Mouse (Mus musculus): ENCODE results near the gene Mkln1. TPM values are rescaled to one million over a fixed set of nuclear protein-coding genes. Genes with fewer than 3 reads are reported as not detected.

The Mkln1 gene
- total and polyA plus RNA-seq, 2 experiments from 2014 or later, result 44.4 to 84.0 TPM

DNA sequence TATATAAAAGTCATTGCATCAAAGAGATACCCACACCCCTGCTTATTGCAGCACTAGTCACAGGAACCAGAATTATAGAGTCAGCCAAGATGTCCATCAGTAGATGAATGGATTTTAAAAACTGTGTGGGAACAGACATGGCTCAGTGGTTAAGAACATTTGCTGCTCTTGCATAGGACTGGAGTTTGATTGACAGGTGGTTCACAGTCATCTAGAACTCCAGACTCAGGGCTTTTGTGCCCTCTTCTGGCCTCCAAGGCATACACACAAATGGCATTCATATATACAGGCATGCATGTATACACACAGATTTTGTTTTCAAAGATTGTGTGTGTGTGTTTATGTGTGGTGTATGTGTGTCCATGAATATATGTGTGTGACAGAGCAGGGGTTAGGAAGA lies 14.0 kb downstream of the Mkln1 start:
- DNase-seq (ENCODE audit: low spot score), result peak; percentile 67

DNA sequence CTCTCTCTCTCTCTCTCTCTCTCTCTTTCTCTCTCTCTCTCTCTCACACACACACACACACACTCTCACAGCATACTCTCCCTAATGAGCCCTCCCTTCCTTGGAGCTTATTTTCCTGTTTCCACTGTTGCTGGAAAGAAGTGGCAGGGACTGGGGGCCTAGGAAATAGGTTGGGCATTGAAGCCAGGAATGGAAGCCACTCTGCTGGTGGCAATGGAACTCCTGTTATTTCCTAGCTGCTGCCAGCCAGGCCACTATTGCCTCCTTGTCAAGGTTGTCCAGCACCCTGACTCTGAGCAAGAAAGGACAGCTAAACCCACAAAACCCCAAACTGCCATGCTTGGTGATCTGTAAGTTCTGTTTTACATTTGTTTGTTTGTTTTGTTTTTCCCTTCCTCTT lies 15.0 kb downstream of the Mkln1 start:
- no peaks in the 10 kb centered on the region for H3K9me3 ChIP-seq (ENCODE audit: low read length)
- no peak overlapping the region for H3K4me3 ChIP-seq (ENCODE audit: low read depth, low read length)
- H3K36me3 ChIP-seq (ENCODE audit: insufficient read depth, low read length), result no peaks in the 10 kb centered on the region
- H3K4me1 ChIP-seq (ENCODE audit: insufficient read depth, low read length), result no peaks in the 10 kb centered on the region; the same call in 1 of the 2 replicates
- DNase-seq (ENCODE audit: low spot score) (no peak), ATAC-seq (ENCODE audit: low FRiP score) (no peak)
- no peak for TF ChIP-seq CTCF (IDR thresholded peaks at IDR 0.05)
- H3K9ac ChIP-seq (replicated peaks; ENCODE audit: low read length, poor library complexity, severe bottlenecking), result no peak overlapping the region
- H3K4me2 ChIP-seq (ENCODE audit: low read depth, low read length, poor library complexity, severe bottlenecking), result no peak overlapping the region
- H3K27ac ChIP-seq (ENCODE audit: low read depth, low read length), result no peak overlapping the region
- no peaks in the 10 kb centered on the region for H3K27me3 ChIP-seq (ENCODE audit: insufficient read depth, low read length)

More for the DNA sequence above, 14.0 kb downstream of the Mkln1 start:
- Histone ChIP-seq H3K4me1 (ENCODE audit: insufficient read depth, low read length) (no peaks in the 10 kb centered on the region; the same call in 1 of the 2 replicates), H3K4me3 (ENCODE audit: low read depth, low read length) (no peak overlapping the region), H3K27ac (ENCODE audit: low read depth, low read length) (no peak overlapping the region), H3K9ac (replicated peaks; ENCODE audit: low read length, poor library complexity, severe bottlenecking) (no peak overlapping the region), H3K9me3 (ENCODE audit: low read length) (no peaks in the 10 kb centered on the region), H3K36me3 (ENCODE audit: insufficient read depth, low read length) (no peaks in the 10 kb centered on the region), H3K4me2 (ENCODE audit: low read depth, low read length, poor library complexity, severe bottlenecking) (no peak overlapping the region), H3K27me3 (ENCODE audit: insufficient read depth, low read length) (no peaks in the 10 kb centered on the region)
- TF ChIP-seq CTCF (IDR thresholded peaks at IDR 0.05), result peak; percentile 63
- ATAC-seq (ENCODE audit: low FRiP score), result no peak

- Histone ChIP-seq H3K27ac (ENCODE audit: low read depth, low read length) (no peak overlapping the region), H3K9me3 (ENCODE audit: low read length) (no peaks in the 10 kb centered on the region), H3K36me3 (ENCODE audit: insufficient read depth, low read length) (no peaks in the 10 kb centered on the region), H3K27me3 (ENCODE audit: insufficient read depth, low read length) (no peaks in the 10 kb centered on the region), H3K4me1 (ENCODE audit: insufficient read depth, low read length) (no peaks in the 10 kb centered on the region; the same call in 1 of the 2 replicates), H3K4me2 (ENCODE audit: low read depth, low read length, poor library complexity, severe bottlenecking) (no peak overlapping the region), H3K4me3 (ENCODE audit: low read depth, low read length) (no peak overlapping the region), H3K9ac (replicated peaks; ENCODE audit: low read length, poor library complexity, severe bottlenecking) (no peak overlapping the region)
- DNase-seq (ENCODE audit: low spot score) (no peak), ATAC-seq (ENCODE audit: low FRiP score) (no peak)
- WGBS, result 21% methylated on average over 1 of the region's 1 CpGs
- TF ChIP-seq CTCF (IDR thresholded peaks at IDR 0.05), result no peak
Measured at GRCm38 (mm10) chr6:31414303-31414702, 15.8 kb downstream of the Mkln1 start.

DNA sequence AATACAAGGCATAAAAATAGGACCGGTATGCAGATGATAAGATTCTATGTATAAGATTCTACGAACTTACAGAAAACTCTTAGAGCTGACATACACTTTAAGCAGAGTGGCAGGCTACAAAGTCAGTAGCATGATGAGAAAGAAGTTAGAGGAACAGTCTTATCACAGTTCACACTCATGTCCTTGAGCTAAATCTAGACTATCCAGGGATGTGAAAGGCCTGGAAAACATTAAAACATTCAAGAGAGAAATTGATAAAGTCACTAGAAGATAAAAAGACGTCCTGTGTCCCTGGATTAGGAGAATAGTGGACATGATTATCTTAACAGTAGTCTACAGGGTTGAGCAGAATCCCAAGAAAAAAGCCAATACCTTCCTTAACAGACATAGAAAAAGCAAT lies 26.9 kb downstream of the Mkln1 start:
- no peak for TF ChIP-seq CTCF (IDR thresholded peaks at IDR 0.05)
- Histone ChIP-seq H3K27ac (ENCODE audit: low read depth, low read length) (no peak overlapping the region), H3K27me3 (ENCODE audit: insufficient read depth, low read length) (no peaks in the 10 kb centered on the region), H3K9me3 (ENCODE audit: low read length) (no peaks in the 10 kb centered on the region), H3K36me3 (ENCODE audit: insufficient read depth, low read length) (no peaks in the 10 kb centered on the region; the same call in 1 of the 2 replicates), H3K4me3 (ENCODE audit: low read depth, low read length) (no peak overlapping the region), H3K4me1 (ENCODE audit: insufficient read depth, low read length) (no peaks in the 10 kb centered on the region), H3K4me2 (ENCODE audit: low read depth, low read length, poor library complexity, severe bottlenecking) (no peak overlapping the region), H3K9ac (replicated peaks; ENCODE audit: low read length, poor library complexity, severe bottlenecking) (no peak overlapping the region)
- ATAC-seq (ENCODE audit: low FRiP score) (no peak), DNase-seq (ENCODE audit: low spot score) (no peak)
- WGBS, result 84% methylated on average over 3 of the region's 3 CpGs

- DNase-seq (ENCODE audit: low spot score) (no peak), ATAC-seq (ENCODE audit: low FRiP score) (no peak)
- Histone ChIP-seq H3K4me2 (ENCODE audit: low read depth, low read length, poor library complexity, severe bottlenecking) (no peak overlapping the region), H3K9ac (replicated peaks; ENCODE audit: low read length, poor library complexity, severe bottlenecking) (no peak overlapping the region), H3K4me1 (ENCODE audit: insufficient read depth, low read length) (no peaks in the 10 kb centered on the region), H3K36me3 (ENCODE audit: insufficient read depth, low read length) (peaks cover 17% of the 10 kb centered on the region), H3K9me3 (ENCODE audit: low read length) (no peaks in the 10 kb centered on the region), H3K4me3 (ENCODE audit: low read depth, low read length) (no peak overlapping the region), H3K27me3 (ENCODE audit: insufficient read depth, low read length) (no peaks in the 10 kb centered on the region), H3K27ac (ENCODE audit: low read depth, low read length) (no peak overlapping the region)
- WGBS, result 94% methylated on average over 2 of the region's 2 CpGs
- TF ChIP-seq CTCF (IDR thresholded peaks at IDR 0.05), result no peak
Measured at GRCm38 (mm10) chr6:31437264-31437663, 38.7 kb downstream of the Mkln1 start.

DNA sequence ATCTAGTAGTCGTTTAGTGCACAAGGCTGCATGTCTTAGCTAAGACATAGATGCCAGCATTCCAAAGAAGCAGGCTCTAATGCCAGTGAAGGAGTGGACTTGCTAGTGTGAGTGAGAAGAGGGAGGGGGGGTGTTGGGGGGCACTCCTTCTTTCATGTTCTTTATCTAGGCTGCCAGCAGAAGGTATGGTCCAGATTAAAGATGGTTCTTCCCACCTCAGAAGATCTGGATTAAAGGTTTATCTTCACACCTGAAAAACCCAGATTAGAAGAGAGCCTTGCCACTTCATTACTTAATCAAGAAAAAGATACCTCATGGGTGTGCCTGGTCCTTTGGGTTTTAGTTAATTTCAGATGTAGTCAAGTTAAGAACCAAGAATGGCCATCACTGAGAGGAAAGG lies 46.7 kb downstream of the Mkln1 start:
- no peak overlapping the region for H3K4me3 ChIP-seq (ENCODE audit: low read depth, low read length)
- ATAC-seq (ENCODE audit: low FRiP score) (no peak), DNase-seq (ENCODE audit: low spot score) (no peak)
- no peaks in the 10 kb centered on the region for H3K27me3 ChIP-seq (ENCODE audit: insufficient read depth, low read length)
- no peaks in the 10 kb centered on the region for H3K4me1 ChIP-seq (ENCODE audit: insufficient read depth, low read length)
- no peak overlapping the region for H3K27ac ChIP-seq (ENCODE audit: low read depth, low read length)
- H3K36me3 ChIP-seq (ENCODE audit: insufficient read depth, low read length), result peaks cover 5% of the 10 kb centered on the region; the same call in 1 of the 2 replicates
- no peak overlapping the region for H3K9ac ChIP-seq (replicated peaks; ENCODE audit: low read length, poor library complexity, severe bottlenecking)
- no peak overlapping the region for H3K4me2 ChIP-seq (ENCODE audit: low read depth, low read length, poor library complexity, severe bottlenecking)
- no peaks in the 10 kb centered on the region for H3K9me3 ChIP-seq (ENCODE audit: low read length)
- no peak for TF ChIP-seq CTCF (IDR thresholded peaks at IDR 0.05)
- WGBS, result 83% methylated on average over 1 of the region's 1 CpGs

Measured in midbrain, postnatal 0 days (tissue).